Comparison of ENCODE assay signal across 11 mouse cellular contexts in genomic region chr11:69895291-69895690, GRCm38 (mm10). TPM values are rescaled to one million over a fixed set of nuclear protein-coding genes. Genes with fewer than 3 reads are reported as not detected.
DNase-seq lines count a peak whose midpoint lies in the region; ATAC-seq and TF ChIP-seq lines count a peak whose summit lies in the region.
"Had no signal": no experiment of that assay in that cellular context is flagged by ENCODE, and none has a peak within 500 bp of the region (broad histone marks: within the 10 kb centered on the region; RNA-seq: fewer than 3 reads in every experiment).

TSS of gene Acap1 (minus strand) at chr11:69895539.

- no peaks in the 10 kb centered on the region for H3K9me3 ChIP-seq in lung, embryonic 16.5 days (ENCODE audit: control insufficient read depth, low read length)
- no peaks in the 10 kb centered on the region for H3K9me3 ChIP-seq in lung, postnatal 0 days (ENCODE audit: low read length)
- no peaks in the 10 kb centered on the region for H3K9me3 ChIP-seq in megakaryocyte, embryonic 14.5 days
- H3K9me3 ChIP-seq in kidney, embryonic 14.5 days (ENCODE audit: control insufficient read depth, low read length), result no peaks in the 10 kb centered on the region
- H3K9me3 ChIP-seq: midbrain, embryonic 12.5 days had no signal

- peaks cover 18% of the 10 kb centered on the region for H3K4me1 ChIP-seq in lung, embryonic 16.5 days (replicated peaks; ENCODE audit: control insufficient read depth, insufficient read depth, low read length)
- H3K4me1 ChIP-seq in lung, postnatal 0 days (ENCODE audit: insufficient read depth, low read depth, low read length), result peaks cover 9% of the 10 kb centered on the region; the same call in 1 of the 2 replicates
- peaks cover 79% of the 10 kb centered on the region for H3K4me1 ChIP-seq in megakaryocyte, embryonic 14.5 days
- H3K4me1 ChIP-seq in kidney, embryonic 14.5 days (ENCODE audit: control insufficient read depth, insufficient read depth, low read length), result peaks cover 7% of the 10 kb centered on the region

- no peak for TF ChIP-seq CTCF in lung, postnatal 0 days (IDR thresholded peaks at IDR 0.05)

- H3K27ac ChIP-seq in lung, embryonic 16.5 days (ENCODE audit: low read length), result no peak within 1 kb of the TSS
- no peak within 1 kb of the TSS for H3K27ac ChIP-seq in lung, postnatal 0 days (ENCODE audit: low read length)
- H3K27ac ChIP-seq in kidney, embryonic 14.5 days (ENCODE audit: low read depth, low read length), result no peak within 1 kb of the TSS
- H3K27ac ChIP-seq: midbrain, embryonic 12.5 days had no signal

- DNase-seq in lung, postnatal 0 days (ENCODE audit: low spot score), result no peak
- DNase-seq in thymus, postnatal 36 days, result peak; percentile 76 to 82
- no peak for DNase-seq in adrenal gland, postnatal 10 days
- no peak for DNase-seq in gastrocnemius, postnatal 10 days
- DNase-seq: kidney, adult 18-20 months; left cerebral cortex, postnatal 4 days had no signal

- H3K27me3 ChIP-seq in lung, embryonic 16.5 days (ENCODE audit: control insufficient read depth, insufficient read depth, low read depth, low read length), result no peaks in the 10 kb centered on the region
- H3K27me3 ChIP-seq in lung, postnatal 0 days (replicated peaks; ENCODE audit: insufficient read depth, low read length), result no peaks in the 10 kb centered on the region
- no peaks in the 10 kb centered on the region for H3K27me3 ChIP-seq in megakaryocyte, embryonic 14.5 days (replicated peaks)
- no peaks in the 10 kb centered on the region for H3K27me3 ChIP-seq in kidney, embryonic 14.5 days (ENCODE audit: control insufficient read depth, insufficient read depth, low read length)
- H3K27me3 ChIP-seq: midbrain, embryonic 12.5 days had no signal

- WGBS in lung, embryonic 16.5 days, result 74% methylated on average over 4 of the region's 4 CpGs
- 72% methylated on average over 4 of the region's 4 CpGs for WGBS in lung, postnatal 0 days
- WGBS in kidney, embryonic 14.5 days, result 75% methylated on average over 4 of the region's 4 CpGs

- 0 out of 2 replicates have a peak within 1 kb of the TSS, but pooled peaks have one; percentile 30 for H3K9ac ChIP-seq in lung, embryonic 16.5 days (ENCODE audit: low read length)
- H3K9ac ChIP-seq in lung, postnatal 0 days (replicated peaks; ENCODE audit: low read depth), result no peak within 1 kb of the TSS
- H3K9ac ChIP-seq in kidney, embryonic 14.5 days (ENCODE audit: low read depth, low read length), result no peak within 1 kb of the TSS
- H3K9ac ChIP-seq: midbrain, embryonic 12.5 days had no signal

- no peak for ATAC-seq in lung, embryonic 16.5 days (ENCODE audit: low read depth)
- ATAC-seq in lung, postnatal 0 days, result no peak
- no peak for ATAC-seq in erythroid progenitor cell, adult 5-6 weeks (replicated peaks; ENCODE audit: low FRiP score, poor library complexity, severe bottlenecking)
- ATAC-seq in kidney, embryonic 14.5 days (ENCODE audit: low FRiP score, low TSS enrichment), result no peak

- TF ChIP-seq EP300 in lung, postnatal 0 days (IDR thresholded peaks at IDR 0.05), result no peak

- H3K4me3 ChIP-seq in lung, embryonic 16.5 days (ENCODE audit: low read length), result no peak within 1 kb of the TSS
- H3K4me3 ChIP-seq in lung, postnatal 0 days (ENCODE audit: low read depth, low read length), result no peak within 1 kb of the TSS
- peak within 1 kb of the TSS; percentile 88 for H3K4me3 ChIP-seq in megakaryocyte, embryonic 14.5 days (replicated peaks)
- no peak within 1 kb of the TSS for H3K4me3 ChIP-seq in kidney, embryonic 14.5 days (ENCODE audit: low read length)
- H3K4me3 ChIP-seq: midbrain, embryonic 12.5 days had no signal

- H3K36me3 ChIP-seq in lung, embryonic 16.5 days (ENCODE audit: control insufficient read depth, insufficient read depth, low read length), result no peaks in the 10 kb centered on the region
- H3K36me3 ChIP-seq in lung, postnatal 0 days (ENCODE audit: insufficient read depth, low read length), result no peaks in the 10 kb centered on the region
- H3K36me3 ChIP-seq in megakaryocyte, embryonic 14.5 days (replicated peaks; ENCODE audit: low read length), result peaks cover 6% of the 10 kb centered on the region
- H3K36me3 ChIP-seq in kidney, embryonic 14.5 days (ENCODE audit: control insufficient read depth, insufficient read depth, low read length), result no peaks in the 10 kb centered on the region
- H3K36me3 ChIP-seq: midbrain, embryonic 12.5 days had no signal

- no peak within 1 kb of the TSS for H3K4me2 ChIP-seq in lung, embryonic 16.5 days (ENCODE audit: low read depth, low read length)
- H3K4me2 ChIP-seq in lung, postnatal 0 days (replicated peaks; ENCODE audit: low read depth, low read length), result no peak within 1 kb of the TSS
- H3K4me2 ChIP-seq in kidney, embryonic 14.5 days (replicated peaks; ENCODE audit: low read depth, low read length), result no peak within 1 kb of the TSS
- H3K4me2 ChIP-seq: midbrain, embryonic 12.5 days had no signal

RNA-seq across cellular contexts. Expression of gene Acap1, which starts in this region (rescaled TPM):
- 2.1 and 3.8 TPM in 2 replicates for polyA plus RNA-seq in lung, embryonic 16.5 days (2015; fragmentation: Nextera tagmentation; extraction: Ambion mirVana)
- polyA plus RNA-seq in lung, postnatal 0 days (2015; fragmentation: Nextera tagmentation; extraction: Ambion mirVana), result 1.5 and 1.7 TPM in 2 replicates
- 9.4 and 12.6 TPM in 2 replicates for total RNA-seq in erythroid progenitor cell, adult 5-6 weeks (2015; ENCODE audit: low replicate concordance)
- 8.5 and 11.6 TPM in 2 replicates for total RNA-seq in erythroid progenitor cell, adult 5-6 weeks (2017; ENCODE audit: low replicate concordance)
- polyA plus RNA-seq in megakaryocyte, embryonic 14.5 days (2012; ENCODE audit: insufficient read depth, low replicate concordance), result 47.6 and 58.4 TPM in 2 replicates
- 1 to 10 TPM; 4.3 to 4.7 TPM for total RNA-seq in adrenal gland, postnatal 10 days (2021)
- 0.20 and 0.28 TPM in 2 replicates for polyA plus RNA-seq in kidney, embryonic 14.5 days (2014; fragmentation: Nextera tagmentation; extraction: Ambion mirVana)
- 1 to 10 TPM in 1 of 2 experiments, under 1 TPM in 1; 0.42 to 1.0 TPM for total RNA-seq in gastrocnemius, postnatal 10 days (2021)

Comparison
In these comparisons a context has a peak if more than half of its experiments do, and no peak if none do; other contexts are left out.
1. RNA of gene Acap1 (polyA plus RNA-seq): 47.6 to 58.4 TPM in megakaryocyte, embryonic 14.5 days; 2.1 to 3.8 TPM in lung, embryonic 16.5 days, 1.5 to 1.7 TPM in lung, postnatal 0 days and 0.20 to 0.28 TPM in kidney, embryonic 14.5 days; every median in the first group is over 10 times any median in the second.
2. DNase-seq: peak in thymus, postnatal 36 days (2 of 2); none in lung, postnatal 0 days (single experiment), adrenal gland, postnatal 10 days (single experiment) and gastrocnemius, postnatal 10 days (single experiment).